Mouse (Mus musculus): ENCODE measurements around the gene Smtnl1. TPM values are rescaled to one million over a fixed set of nuclear protein-coding genes. Genes with fewer than 3 reads are reported as not detected.

Smtnl1 gene
- polyA plus RNA-seq, 1 experiment from 2014 or later, result 0.11 TPM

GRCm38 (mm10) chr2:84775241-84775640 is 47.2 kb downstream of the Smtnl1 start, which contains the start of gene Serping1:
TSS of gene Serping1 (minus strand) at chr2:84775444.
- WGBS, result 72% methylated on average over 9 of the region's 9 CpGs
- Histone ChIP-seq H3K4me3 (ENCODE audit: control insufficient read depth in 1 of 2, insufficient read depth in 1 of 2, low read depth in 1 of 2, low read length in 2 of 2) (peak within 1 kb of the TSS; percentile 31 to 40), H3K4me1 (ENCODE audit: control insufficient read depth in 2 of 2, insufficient read depth in 2 of 2, low read length in 2 of 2) (peaks cover 0 to 7% of the 10 kb centered on the region in 2 experiments; a peak in 2 of 4 replicates), H3K36me3 (ENCODE audit: control insufficient read depth, insufficient read depth, low read length) (no peaks in the 10 kb centered on the region), H3K27ac (replicated peaks in 1 of 2; ENCODE audit: control insufficient read depth in 1 of 2, insufficient read depth in 1 of 2, low read depth in 2 of 2, low read length in 2 of 2) (peak within 1 kb of the TSS in 1 of 2 experiments; percentile 37; a peak in 1 of 4 replicates), H3K27me3 (ENCODE audit: control insufficient read depth, insufficient read depth, low read length) (no peaks in the 10 kb centered on the region), H3K9me3 (ENCODE audit: control insufficient read depth, low read length) (no peaks in the 10 kb centered on the region), H3K4me2 (ENCODE audit: low read length) (peak within 1 kb of the TSS; percentile 61), H3K9ac (ENCODE audit: low read length) (peak within 1 kb of the TSS; percentile 65)
- no peak for ATAC-seq (ENCODE audit: insufficient number of reproducible peaks, insufficient read depth, low FRiP score, low read depth)

- H3K4me1 ChIP-seq (ENCODE audit: control insufficient read depth in 2 of 2, insufficient read depth in 2 of 2, low read length in 2 of 2), result peaks cover 0 to 7% of the 10 kb centered on the region in 2 experiments; a peak in 2 of 4 replicates
- ATAC-seq (ENCODE audit: insufficient number of reproducible peaks, insufficient read depth, low FRiP score, low read depth), result peak; percentile 79
- peak overlapping the region; percentile 31 to 40 for H3K4me3 ChIP-seq (ENCODE audit: control insufficient read depth in 1 of 2, insufficient read depth in 1 of 2, low read depth in 1 of 2, low read length in 2 of 2)
- peak overlapping the region; percentile 65 for H3K9ac ChIP-seq (ENCODE audit: low read length)
- no peaks in the 10 kb centered on the region for H3K27me3 ChIP-seq (ENCODE audit: control insufficient read depth, insufficient read depth, low read length)
- peak overlapping the region in 1 of 2 experiments; percentile 37; a peak in 1 of 4 replicates for H3K27ac ChIP-seq (replicated peaks in 1 of 2; ENCODE audit: control insufficient read depth in 1 of 2, insufficient read depth in 1 of 2, low read depth in 2 of 2, low read length in 2 of 2)
- peak overlapping the region; percentile 61 for H3K4me2 ChIP-seq (ENCODE audit: low read length)
- WGBS, result 5% methylated on average over 15 of the region's 15 CpGs
- no peaks in the 10 kb centered on the region for H3K9me3 ChIP-seq (ENCODE audit: control insufficient read depth, low read length)
- no peaks in the 10 kb centered on the region for H3K36me3 ChIP-seq (ENCODE audit: control insufficient read depth, insufficient read depth, low read length)
Measured at GRCm38 (mm10) chr2:84774751-84775150, 47.7 kb downstream of the Smtnl1 start.

- peaks cover 0 to 4% of the 10 kb centered on the region in 2 experiments; a peak in 2 of 4 replicates for H3K4me1 ChIP-seq (ENCODE audit: control insufficient read depth in 2 of 2, insufficient read depth in 2 of 2, low read length in 2 of 2)
- H3K9ac ChIP-seq (ENCODE audit: low read length), result no peak overlapping the region
- H3K27ac ChIP-seq (replicated peaks in 1 of 2; ENCODE audit: control insufficient read depth in 1 of 2, insufficient read depth in 1 of 2, low read depth in 2 of 2, low read length in 2 of 2), result no peak overlapping the region
- H3K27me3 ChIP-seq (ENCODE audit: control insufficient read depth, insufficient read depth, low read length), result no peaks in the 10 kb centered on the region
- ATAC-seq (ENCODE audit: insufficient number of reproducible peaks, insufficient read depth, low FRiP score, low read depth), result no peak
- no peak overlapping the region for H3K4me2 ChIP-seq (ENCODE audit: low read length)
- H3K9me3 ChIP-seq (ENCODE audit: control insufficient read depth, low read length), result no peaks in the 10 kb centered on the region
- no peaks in the 10 kb centered on the region for H3K36me3 ChIP-seq (ENCODE audit: control insufficient read depth, insufficient read depth, low read length)
- H3K4me3 ChIP-seq (ENCODE audit: control insufficient read depth in 1 of 2, insufficient read depth in 1 of 2, low read depth in 1 of 2, low read length in 2 of 2), result no peak overlapping the region
- WGBS, result 77% methylated on average over 5 of the region's 5 CpGs
Measured at GRCm38 (mm10) chr2:84773195-84773594, 49.3 kb downstream of the Smtnl1 start.

GRCm38 (mm10) chr2:84772454-84772853 is 50.0 kb downstream of the Smtnl1 start:
- Histone ChIP-seq H3K27me3 (ENCODE audit: control insufficient read depth, insufficient read depth, low read length) (no peaks in the 10 kb centered on the region), H3K9me3 (ENCODE audit: control insufficient read depth, low read length) (no peaks in the 10 kb centered on the region), H3K4me2 (ENCODE audit: low read length) (no peak overlapping the region), H3K4me3 (ENCODE audit: control insufficient read depth in 1 of 2, insufficient read depth in 1 of 2, low read depth in 1 of 2, low read length in 2 of 2) (no peak overlapping the region), H3K36me3 (ENCODE audit: control insufficient read depth, insufficient read depth, low read length) (no peaks in the 10 kb centered on the region), H3K4me1 (ENCODE audit: control insufficient read depth in 2 of 2, insufficient read depth in 2 of 2, low read length in 2 of 2) (peaks cover 0 to 4% of the 10 kb centered on the region in 2 experiments; a peak in 2 of 4 replicates), H3K9ac (ENCODE audit: low read length) (no peak overlapping the region), H3K27ac (replicated peaks in 1 of 2; ENCODE audit: control insufficient read depth in 1 of 2, insufficient read depth in 1 of 2, low read depth in 2 of 2, low read length in 2 of 2) (no peak overlapping the region)
- no peak for ATAC-seq (ENCODE audit: insufficient number of reproducible peaks, insufficient read depth, low FRiP score, low read depth)
- WGBS, result 82% methylated on average over 4 of the region's 4 CpGs

- H3K27me3 ChIP-seq (ENCODE audit: control insufficient read depth, insufficient read depth, low read length), result no peaks in the 10 kb centered on the region
- H3K4me1 ChIP-seq (ENCODE audit: control insufficient read depth in 2 of 2, insufficient read depth in 2 of 2, low read length in 2 of 2), result peaks cover 0 to 4% of the 10 kb centered on the region in 2 experiments; a peak in 2 of 4 replicates
- no peak for ATAC-seq (ENCODE audit: insufficient number of reproducible peaks, insufficient read depth, low FRiP score, low read depth)
- H3K4me2 ChIP-seq (ENCODE audit: low read length), result no peak overlapping the region
- H3K4me3 ChIP-seq (ENCODE audit: control insufficient read depth in 1 of 2, insufficient read depth in 1 of 2, low read depth in 1 of 2, low read length in 2 of 2), result no peak overlapping the region
- H3K9me3 ChIP-seq (ENCODE audit: control insufficient read depth, low read length), result no peaks in the 10 kb centered on the region
- H3K36me3 ChIP-seq (ENCODE audit: control insufficient read depth, insufficient read depth, low read length), result no peaks in the 10 kb centered on the region
- WGBS, result 65% methylated on average over 6 of the region's 6 CpGs
- H3K27ac ChIP-seq (replicated peaks in 1 of 2; ENCODE audit: control insufficient read depth in 1 of 2, insufficient read depth in 1 of 2, low read depth in 2 of 2, low read length in 2 of 2), result no peak overlapping the region
- H3K9ac ChIP-seq (ENCODE audit: low read length), result no peak overlapping the region
Measured at GRCm38 (mm10) chr2:84770501-84770900, 52.0 kb downstream of the Smtnl1 start.

- H3K9ac ChIP-seq (ENCODE audit: low read length), result no peak overlapping the region
- H3K27me3 ChIP-seq (ENCODE audit: control insufficient read depth, insufficient read depth, low read length), result no peaks in the 10 kb centered on the region
- no peak overlapping the region for H3K4me3 ChIP-seq (ENCODE audit: control insufficient read depth in 1 of 2, insufficient read depth in 1 of 2, low read depth in 1 of 2, low read length in 2 of 2)
- no peaks in the 10 kb centered on the region for H3K4me1 ChIP-seq (ENCODE audit: control insufficient read depth in 2 of 2, insufficient read depth in 2 of 2, low read length in 2 of 2)
- no peaks in the 10 kb centered on the region for H3K9me3 ChIP-seq (ENCODE audit: control insufficient read depth, low read length)
- ATAC-seq (ENCODE audit: insufficient number of reproducible peaks, insufficient read depth, low FRiP score, low read depth), result no peak
- H3K4me2 ChIP-seq (ENCODE audit: low read length), result no peak overlapping the region
- no peaks in the 10 kb centered on the region for H3K36me3 ChIP-seq (ENCODE audit: control insufficient read depth, insufficient read depth, low read length)
- 52% methylated on average over 1 of the region's 1 CpGs for WGBS
- no peak overlapping the region for H3K27ac ChIP-seq (replicated peaks in 1 of 2; ENCODE audit: control insufficient read depth in 1 of 2, insufficient read depth in 1 of 2, low read depth in 2 of 2, low read length in 2 of 2)
Measured at GRCm38 (mm10) chr2:84762818-84763217, 59.6 kb downstream of the Smtnl1 start.

GRCm38 (mm10) chr2:84762295-84762694 is 60.2 kb downstream of the Smtnl1 start:
- no peak overlapping the region for H3K27ac ChIP-seq (replicated peaks in 1 of 2; ENCODE audit: control insufficient read depth in 1 of 2, insufficient read depth in 1 of 2, low read depth in 2 of 2, low read length in 2 of 2)
- H3K9ac ChIP-seq (ENCODE audit: low read length), result no peak overlapping the region
- no peaks in the 10 kb centered on the region for H3K27me3 ChIP-seq (ENCODE audit: control insufficient read depth, insufficient read depth, low read length)
- H3K4me1 ChIP-seq (ENCODE audit: control insufficient read depth in 2 of 2, insufficient read depth in 2 of 2, low read length in 2 of 2), result no peaks in the 10 kb centered on the region
- WGBS, result 60% methylated on average over 4 of the region's 4 CpGs
- H3K4me3 ChIP-seq (ENCODE audit: control insufficient read depth in 1 of 2, insufficient read depth in 1 of 2, low read depth in 1 of 2, low read length in 2 of 2), result no peak overlapping the region
- H3K36me3 ChIP-seq (ENCODE audit: control insufficient read depth, insufficient read depth, low read length), result no peaks in the 10 kb centered on the region
- no peaks in the 10 kb centered on the region for H3K9me3 ChIP-seq (ENCODE audit: control insufficient read depth, low read length)
- ATAC-seq (ENCODE audit: insufficient number of reproducible peaks, insufficient read depth, low FRiP score, low read depth), result no peak
- H3K4me2 ChIP-seq (ENCODE audit: low read length), result no peak overlapping the region

- Histone ChIP-seq H3K4me1 (ENCODE audit: control insufficient read depth in 2 of 2, insufficient read depth in 2 of 2, low read length in 2 of 2) (no peaks in the 10 kb centered on the region), H3K9ac (ENCODE audit: low read length) (no peak overlapping the region), H3K4me2 (ENCODE audit: low read length) (no peak overlapping the region), H3K9me3 (ENCODE audit: control insufficient read depth, low read length) (no peaks in the 10 kb centered on the region), H3K36me3 (ENCODE audit: control insufficient read depth, insufficient read depth, low read length) (no peaks in the 10 kb centered on the region), H3K27ac (replicated peaks in 1 of 2; ENCODE audit: control insufficient read depth in 1 of 2, insufficient read depth in 1 of 2, low read depth in 2 of 2, low read length in 2 of 2) (no peak overlapping the region), H3K27me3 (ENCODE audit: control insufficient read depth, insufficient read depth, low read length) (no peaks in the 10 kb centered on the region), H3K4me3 (ENCODE audit: control insufficient read depth in 1 of 2, insufficient read depth in 1 of 2, low read depth in 1 of 2, low read length in 2 of 2) (no peak overlapping the region)
- 82% methylated on average over 1 of the region's 1 CpGs for WGBS
- ATAC-seq (ENCODE audit: insufficient number of reproducible peaks, insufficient read depth, low FRiP score, low read depth), result no peak
Measured at GRCm38 (mm10) chr2:84761840-84762239, 60.6 kb downstream of the Smtnl1 start.

All from heart, embryonic 14.5 days (tissue).